Mouse (Mus musculus) erythroid progenitor cell, adult 5-6 weeks (primary cell): ENCODE data around the gene H2-Ke6. TPM values are rescaled to one million over a fixed set of nuclear protein-coding genes. Genes with fewer than 3 reads are reported as not detected.
A peak's percentile ranks its signal among the peaks of the same experiment; 100 is the strongest.
"Not testable (repeated sequence)": the region's sequence is repeated elsewhere in the genome, so short reads cannot be mapped to it uniquely, and the experiment has no call there.

Experiments
- ATAC-seq: replicated peaks from 2 replicates; pipeline ENCODE4 v1.8.0; 2016; ENCODE audit warnings: moderate number of reproducible peaks, mild to moderate bottlenecking, moderate TSS enrichment, inconsistent platforms; ENCODE audit not compliant: poor library complexity, low FRiP score, severe bottlenecking
- total RNA-seq, 2 experiments: library from RNA; stranded (forward) in 1 of 2; stranded (reverse) in 1 of 2; fragments of 150-400 nt in 1 of 2; fragments of 186-747, 209-891 nt in 1 of 2; gene quantifications; 2 replicates each; pipeline versions ENCODE4 v1.2.3 to v1.2.4; 2015 to 2017; ENCODE audit warnings: low replicate concordance in 2 of 2

The H2-Ke6 gene
- total RNA-seq, 2 experiments from 2014 or later, result 10.8 to 50.3 TPM

- ATAC-seq, result peak; percentile 88
These were observed 27.7 kb downstream of the H2-Ke6 start, which contains the start of gene H2-K1 for GRCm38 (mm10) chr17:34000150-34000537. H2-K1 (minus strand) TSS chr17:34000347.

GRCm38 (mm10) chr17:33999341-34000149 is 28.3 kb downstream of the H2-Ke6 start:
- peak; percentile 35 for ATAC-seq

- ATAC-seq, result not testable (repeated sequence)
These were observed 29.2 kb downstream of the H2-Ke6 start for GRCm38 (mm10) chr17:33998697-33999096.

- not testable (repeated sequence) for ATAC-seq
These were observed 30.8 kb downstream of the H2-Ke6 start for GRCm38 (mm10) chr17:33997025-33997424.

- ATAC-seq, result no peak
These were observed 32.2 kb downstream of the H2-Ke6 start for GRCm38 (mm10) chr17:33995651-33996050.

GRCm38 (mm10) chr17:33994959-33995358 is 32.9 kb downstream of the H2-Ke6 start:
- ATAC-seq, result no peak

GRCm38 (mm10) chr17:33991788-33992664 is 35.8 kb downstream of the H2-Ke6 start:
- ATAC-seq, result peak; percentile 79

- not testable (repeated sequence) for ATAC-seq
These were observed 45.7 kb downstream of the H2-Ke6 start for GRCm38 (mm10) chr17:33982136-33982535.

- peak; percentile 69 for ATAC-seq
These were observed 46.5 kb downstream of the H2-Ke6 start for GRCm38 (mm10) chr17:33981192-33981909.

GRCm38 (mm10) chr17:33980181-33981035 is 47.5 kb downstream of the H2-Ke6 start:
- ATAC-seq, result no peak

- no peak for ATAC-seq
These were observed 48.3 kb downstream of the H2-Ke6 start for GRCm38 (mm10) chr17:33979512-33980050.

- ATAC-seq, result peak; percentile 81
These were observed 49.2 kb downstream of the H2-Ke6 start for GRCm38 (mm10) chr17:33978631-33979031.

GRCm38 (mm10) chr17:33977861-33978557 is 49.9 kb downstream of the H2-Ke6 start:
- no peak for ATAC-seq

Other genes with a start within 250 kb of the H2-Ke6 start
Only the 30 nearest of the 33 such genes appear.
- gene Rps28, start 203.5 kb downstream of the H2-Ke6 start, total RNA-seq (2015; ENCODE audit: low replicate concordance), result 383 and 392 TPM in 2 replicates
- 429 and 508 TPM in 2 replicates for gene Rps28, start 203.5 kb downstream of the H2-Ke6 start, total RNA-seq (2017; ENCODE audit: low replicate concordance)
- gene Ndufa7, start 203.5 kb downstream of the H2-Ke6 start, total RNA-seq (2015; ENCODE audit: low replicate concordance), result 95.5 and 109 TPM in 2 replicates
- gene Ndufa7, start 203.5 kb downstream of the H2-Ke6 start, total RNA-seq (2017; ENCODE audit: low replicate concordance), result 42.4 and 46.1 TPM in 2 replicates
- gene Cd320, start 185.0 kb downstream of the H2-Ke6 start, total RNA-seq (2015; ENCODE audit: low replicate concordance), result 2.9 TPM in 1 of 2 replicates, not detected in the other
- 0.39 TPM in 1 of 2 replicates, not detected in the other for gene Cd320, start 185.0 kb downstream of the H2-Ke6 start, total RNA-seq (2017; ENCODE audit: low replicate concordance)
- gene Gm7029, start 154.2 kb downstream of the H2-Ke6 start, total RNA-seq (2015; ENCODE audit: low replicate concordance), result not detected in 2 replicates
- gene Gm7029, start 154.2 kb downstream of the H2-Ke6 start, total RNA-seq (2017; ENCODE audit: low replicate concordance), result not detected in 2 replicates
- 89.3 and 150 TPM in 2 replicates for gene Kifc1, start 137.4 kb downstream of the H2-Ke6 start, total RNA-seq (2015; ENCODE audit: low replicate concordance)
- 479 and 506 TPM in 2 replicates for gene Kifc1, start 137.4 kb downstream of the H2-Ke6 start, total RNA-seq (2017; ENCODE audit: low replicate concordance)
- gene Platr17, start 122.9 kb downstream of the H2-Ke6 start, total RNA-seq (2015; ENCODE audit: low replicate concordance), result not detected in 2 replicates
- not detected in 2 replicates for gene Platr17, start 122.9 kb downstream of the H2-Ke6 start, total RNA-seq (2017; ENCODE audit: low replicate concordance)
- 18.0 and 23.9 TPM in 2 replicates for gene Daxx, start 118.6 kb downstream of the H2-Ke6 start, total RNA-seq (2015; ENCODE audit: low replicate concordance)
- gene Daxx, start 118.6 kb downstream of the H2-Ke6 start, total RNA-seq (2017; ENCODE audit: low replicate concordance), result 23.4 and 29.3 TPM in 2 replicates
- 86.1 and 88.4 TPM in 2 replicates for gene Tapbp, start 112.2 kb downstream of the H2-Ke6 start, total RNA-seq (2015; ENCODE audit: low replicate concordance)
- 88.8 and 97.2 TPM in 2 replicates for gene Tapbp, start 112.2 kb downstream of the H2-Ke6 start, total RNA-seq (2017; ENCODE audit: low replicate concordance)
- 11.7 and 23.8 TPM in 2 replicates for gene Zbtb22, start 112.2 kb downstream of the H2-Ke6 start, total RNA-seq (2015; ENCODE audit: low replicate concordance)
- gene Zbtb22, start 112.2 kb downstream of the H2-Ke6 start, total RNA-seq (2017; ENCODE audit: low replicate concordance), result 20.3 and 28.8 TPM in 2 replicates
- gene Rgl2, start 98.5 kb downstream of the H2-Ke6 start, total RNA-seq (2015; ENCODE audit: low replicate concordance), result 8.6 and 13.4 TPM in 2 replicates
- 11.3 and 29.0 TPM in 2 replicates for gene Rgl2, start 98.5 kb downstream of the H2-Ke6 start, total RNA-seq (2017; ENCODE audit: low replicate concordance)
- 52.0 and 68.1 TPM in 2 replicates for gene Pfdn6, start 87.7 kb downstream of the H2-Ke6 start, total RNA-seq (2015; ENCODE audit: low replicate concordance)
- 40.0 and 109 TPM in 2 replicates for gene Pfdn6, start 87.7 kb downstream of the H2-Ke6 start, total RNA-seq (2017; ENCODE audit: low replicate concordance)
- gene Wdr46, start 87.4 kb downstream of the H2-Ke6 start, total RNA-seq (2015; ENCODE audit: low replicate concordance), result 3.6 and 11.3 TPM in 2 replicates
- gene Wdr46, start 87.4 kb downstream of the H2-Ke6 start, total RNA-seq (2017; ENCODE audit: low replicate concordance), result 4.6 and 8.2 TPM in 2 replicates
- gene B3galt4, start 76.6 kb downstream of the H2-Ke6 start, total RNA-seq (2015; ENCODE audit: low replicate concordance), result not detected in 2 replicates
- gene B3galt4, start 76.6 kb downstream of the H2-Ke6 start, total RNA-seq (2017; ENCODE audit: low replicate concordance), result 0.26 and 2.8 TPM in 2 replicates
- 8.0 and 18.4 TPM in 2 replicates for gene Vps52, start 72.2 kb downstream of the H2-Ke6 start, total RNA-seq (2015; ENCODE audit: low replicate concordance)
- 11.5 and 17.8 TPM in 2 replicates for gene Vps52, start 72.2 kb downstream of the H2-Ke6 start, total RNA-seq (2017; ENCODE audit: low replicate concordance)
- 779 and 808 TPM in 2 replicates for gene Rps18, start 72.1 kb downstream of the H2-Ke6 start, total RNA-seq (2015; ENCODE audit: low replicate concordance)
- 194 and 380 TPM in 2 replicates for gene Rps18, start 72.1 kb downstream of the H2-Ke6 start, total RNA-seq (2017; ENCODE audit: low replicate concordance)
- gene H2-K1, start 27.7 kb downstream of the H2-Ke6 start, total RNA-seq (2015; ENCODE audit: low replicate concordance), result 315 and 400 TPM in 2 replicates
- gene H2-K1, start 27.7 kb downstream of the H2-Ke6 start, total RNA-seq (2017; ENCODE audit: low replicate concordance), result 167 and 182 TPM in 2 replicates
- 1.3 and 2.5 TPM in 2 replicates for gene Ring1, start 3.4 kb downstream of the H2-Ke6 start, total RNA-seq (2015; ENCODE audit: low replicate concordance)
- gene Ring1, start 3.4 kb downstream of the H2-Ke6 start, total RNA-seq (2017; ENCODE audit: low replicate concordance), result 1.9 and 2.0 TPM in 2 replicates
- gene Slc39a7, start 3.6 kb upstream of the H2-Ke6 start, total RNA-seq (2015; ENCODE audit: low replicate concordance), result 2.5 and 8.6 TPM in 2 replicates
- 18.9 and 20.7 TPM in 2 replicates for gene Slc39a7, start 3.6 kb upstream of the H2-Ke6 start, total RNA-seq (2017; ENCODE audit: low replicate concordance)
- gene Rxrb, start 3.8 kb upstream of the H2-Ke6 start, total RNA-seq (2015; ENCODE audit: low replicate concordance), result 5.4 and 8.4 TPM in 2 replicates
- 11.5 and 14.5 TPM in 2 replicates for gene Rxrb, start 3.8 kb upstream of the H2-Ke6 start, total RNA-seq (2017; ENCODE audit: low replicate concordance)
- gene Col11a2, start 11.4 kb upstream of the H2-Ke6 start, total RNA-seq (2015; ENCODE audit: low replicate concordance), result 0.36 and 0.42 TPM in 2 replicates
- 2.1 and 2.9 TPM in 2 replicates for gene Col11a2, start 11.4 kb upstream of the H2-Ke6 start, total RNA-seq (2017; ENCODE audit: low replicate concordance)
- not detected in 2 replicates for gene H2-Oa, start 64.3 kb upstream of the H2-Ke6 start, total RNA-seq (2015; ENCODE audit: low replicate concordance)
- gene H2-Oa, start 64.3 kb upstream of the H2-Ke6 start, total RNA-seq (2017; ENCODE audit: low replicate concordance), result 0.39 and 1.5 TPM in 2 replicates
- 14.4 and 17.2 TPM in 2 replicates for gene H2-DMa, start 91.5 kb upstream of the H2-Ke6 start, total RNA-seq (2015; ENCODE audit: low replicate concordance)
- gene H2-DMa, start 91.5 kb upstream of the H2-Ke6 start, total RNA-seq (2017; ENCODE audit: low replicate concordance), result 12.3 and 20.4 TPM in 2 replicates
- gene Brd2, start 94.6 kb upstream of the H2-Ke6 start, total RNA-seq (2015; ENCODE audit: low replicate concordance), result 199 and 208 TPM in 2 replicates
- 191 and 208 TPM in 2 replicates for gene Brd2, start 94.6 kb upstream of the H2-Ke6 start, total RNA-seq (2017; ENCODE audit: low replicate concordance)
- 3.2 and 4.6 TPM in 2 replicates for gene H2-DMb2, start 115.2 kb upstream of the H2-Ke6 start, total RNA-seq (2015; ENCODE audit: low replicate concordance)
- gene H2-DMb2, start 115.2 kb upstream of the H2-Ke6 start, total RNA-seq (2017; ENCODE audit: low replicate concordance), result 2.0 and 2.8 TPM in 2 replicates
- gene H2-DMb1, start 125.0 kb upstream of the H2-Ke6 start, total RNA-seq (2015; ENCODE audit: low replicate concordance), result 18.0 and 34.8 TPM in 2 replicates
- 3.9 and 23.1 TPM in 2 replicates for gene H2-DMb1, start 125.0 kb upstream of the H2-Ke6 start, total RNA-seq (2017; ENCODE audit: low replicate concordance)
- gene Tap1, start 159.5 kb upstream of the H2-Ke6 start, total RNA-seq (2015; ENCODE audit: low replicate concordance), result 12.6 and 21.0 TPM in 2 replicates
- 21.6 and 35.4 TPM in 2 replicates for gene Tap1, start 159.5 kb upstream of the H2-Ke6 start, total RNA-seq (2017; ENCODE audit: low replicate concordance)
- 23.5 and 39.3 TPM in 2 replicates for gene Psmb9, start 159.7 kb upstream of the H2-Ke6 start, total RNA-seq (2015; ENCODE audit: low replicate concordance)
- gene Psmb9, start 159.7 kb upstream of the H2-Ke6 start, total RNA-seq (2017; ENCODE audit: low replicate concordance), result 21.3 and 36.5 TPM in 2 replicates
- 38.1 and 68.1 TPM in 2 replicates for gene Psmb8, start 169.7 kb upstream of the H2-Ke6 start, total RNA-seq (2015; ENCODE audit: low replicate concordance)
- 29.3 and 38.3 TPM in 2 replicates for gene Psmb8, start 169.7 kb upstream of the H2-Ke6 start, total RNA-seq (2017; ENCODE audit: low replicate concordance)
- 4.7 and 6.7 TPM in 2 replicates for gene Tap2, start 175.5 kb upstream of the H2-Ke6 start, total RNA-seq (2015; ENCODE audit: low replicate concordance)
- 7.7 and 16.6 TPM in 2 replicates for gene Tap2, start 175.5 kb upstream of the H2-Ke6 start, total RNA-seq (2017; ENCODE audit: low replicate concordance)
- 10.1 and 21.4 TPM in 2 replicates for gene H2-Ob, start 210.8 kb upstream of the H2-Ke6 start, total RNA-seq (2015; ENCODE audit: low replicate concordance)
- gene H2-Ob, start 210.8 kb upstream of the H2-Ke6 start, total RNA-seq (2017; ENCODE audit: low replicate concordance), result 8.0 and 14.1 TPM in 2 replicates